Mouse (Mus musculus): ENCODE results near the gene Pctp. TPM values are rescaled to one million over a fixed set of nuclear protein-coding genes. Genes with fewer than 3 reads are reported as not detected.

The Pctp gene
- polyA plus RNA-seq, 1 experiment: 1.8 TPM

- DNase-seq (ENCODE audit: extremely low spot score in 1 of 2, low spot score in 1 of 2): no peak
Measured at GRCm38 (mm10) chr11:90013657-90014056, 11.0 kb upstream of the Pctp start.

GRCm38 (mm10) chr11:90007791-90008531 lies 5.3 kb upstream of the Pctp start:
- DNase-seq (ENCODE audit: extremely low spot score in 1 of 2, low spot score in 1 of 2): no peak

- DNase-seq (ENCODE audit: extremely low spot score in 1 of 2, low spot score in 1 of 2): no peak
Measured at GRCm38 (mm10) chr11:90006111-90006510, 3.4 kb upstream of the Pctp start.

GRCm38 (mm10) chr11:90003386-90003785 lies 692 bp upstream of the Pctp start:
- no peak for DNase-seq (ENCODE audit: extremely low spot score in 1 of 2, low spot score in 1 of 2)

GRCm38 (mm10) chr11:90002987-90003348 lies 274 bp upstream of the Pctp start:
- no peak for DNase-seq (ENCODE audit: extremely low spot score in 1 of 2, low spot score in 1 of 2)

- no peak for DNase-seq (ENCODE audit: extremely low spot score in 1 of 2, low spot score in 1 of 2)
Measured at GRCm38 (mm10) chr11:90001396-90002230, 1.1 kb downstream of the Pctp start.

- DNase-seq (ENCODE audit: extremely low spot score in 1 of 2, low spot score in 1 of 2): no peak
Measured at GRCm38 (mm10) chr11:90000666-90001065, 2.0 kb downstream of the Pctp start.

- DNase-seq (ENCODE audit: extremely low spot score in 1 of 2, low spot score in 1 of 2): no peak
Measured at GRCm38 (mm10) chr11:89998996-89999770, 3.5 kb downstream of the Pctp start.

GRCm38 (mm10) chr11:89996856-89997255 lies 5.8 kb downstream of the Pctp start:
- no peak for DNase-seq (ENCODE audit: extremely low spot score in 1 of 2, low spot score in 1 of 2)

GRCm38 (mm10) chr11:89996406-89996805 lies 6.3 kb downstream of the Pctp start:
- no peak for DNase-seq (ENCODE audit: extremely low spot score in 1 of 2, low spot score in 1 of 2)

GRCm38 (mm10) chr11:89995596-89995995 lies 7.1 kb downstream of the Pctp start:
- no peak for DNase-seq (ENCODE audit: extremely low spot score in 1 of 2, low spot score in 1 of 2)

GRCm38 (mm10) chr11:89994706-89995105 lies 8.0 kb downstream of the Pctp start:
- no peak for DNase-seq (ENCODE audit: extremely low spot score in 1 of 2, low spot score in 1 of 2)

- DNase-seq (ENCODE audit: extremely low spot score in 1 of 2, low spot score in 1 of 2): no peak
Measured at GRCm38 (mm10) chr11:89991661-89992060, 11.0 kb downstream of the Pctp start.

- DNase-seq (ENCODE audit: extremely low spot score in 1 of 2, low spot score in 1 of 2): peak; percentile 20 to 82
Measured at GRCm38 (mm10) chr11:89988936-89989589, 13.6 kb downstream of the Pctp start.

GRCm38 (mm10) chr11:89986516-89986915 lies 16.2 kb downstream of the Pctp start:
- DNase-seq (ENCODE audit: extremely low spot score in 1 of 2, low spot score in 1 of 2): no peak

GRCm38 (mm10) chr11:89985200-89986187 lies 17.2 kb downstream of the Pctp start:
- no peak for DNase-seq (ENCODE audit: extremely low spot score in 1 of 2, low spot score in 1 of 2)

GRCm38 (mm10) chr11:89984436-89984835 lies 18.3 kb downstream of the Pctp start:
- DNase-seq (ENCODE audit: extremely low spot score in 1 of 2, low spot score in 1 of 2): no peak

- DNase-seq (ENCODE audit: extremely low spot score in 1 of 2, low spot score in 1 of 2): no peak
Measured at GRCm38 (mm10) chr11:89982918-89983317, 19.8 kb downstream of the Pctp start.

- DNase-seq (ENCODE audit: extremely low spot score in 1 of 2, low spot score in 1 of 2): no peak
Measured at GRCm38 (mm10) chr11:89980106-89980505, 22.6 kb downstream of the Pctp start.

Data from frontal cortex, adult 2 months (tissue).